Mouse (Mus musculus) monocyte, adult 2 months (primary cell): ENCODE measurements around the gene Tcp11.

Source experiments
- DNase-seq, 2 experiments: peaks; one replicate each; pipeline ENCODE4 v3.0.0; 2022; ENCODE audit warnings: low spot score in 2 of 2, low read depth in 1 of 2

Gene Tcp11

GRCm38 (mm10) chr17:28041298-28041697 is 39.1 kb downstream of the Tcp11 start:
- no peak for DNase-seq

- no peak for DNase-seq
Observed at GRCm38 (mm10) chr17:28040620-28041019, 39.8 kb downstream of the Tcp11 start.

- no peak for DNase-seq
Observed at GRCm38 (mm10) chr17:28036813-28037756, 43.4 kb downstream of the Tcp11 start.

- no peak for DNase-seq
Observed at GRCm38 (mm10) chr17:28034986-28035385, 45.5 kb downstream of the Tcp11 start.

- DNase-seq, result no peak
Observed at GRCm38 (mm10) chr17:28033046-28033580, 47.3 kb downstream of the Tcp11 start.

- DNase-seq, result no peak
Observed at GRCm38 (mm10) chr17:28032219-28032618, 48.2 kb downstream of the Tcp11 start.

- no peak for DNase-seq
Observed at GRCm38 (mm10) chr17:28031281-28031941, 49.0 kb downstream of the Tcp11 start.

GRCm38 (mm10) chr17:28030446-28030845 is 50.0 kb downstream of the Tcp11 start:
- no peak for DNase-seq

GRCm38 (mm10) chr17:28029308-28029707 is 51.1 kb downstream of the Tcp11 start:
- DNase-seq, result no peak

GRCm38 (mm10) chr17:28028236-28028635 is 52.2 kb downstream of the Tcp11 start:
- no peak for DNase-seq

GRCm38 (mm10) chr17:28027197-28027596 is 53.2 kb downstream of the Tcp11 start:
- no peak for DNase-seq

- no peak for DNase-seq
Observed at GRCm38 (mm10) chr17:28026111-28026872, 54.1 kb downstream of the Tcp11 start.

GRCm38 (mm10) chr17:28025541-28025961 is 54.9 kb downstream of the Tcp11 start:
- no peak for DNase-seq

GRCm38 (mm10) chr17:28022854-28023655 is 57.4 kb downstream of the Tcp11 start:
- DNase-seq, result no peak

- no peak for DNase-seq
Observed at GRCm38 (mm10) chr17:28021911-28022310, 58.5 kb downstream of the Tcp11 start.

GRCm38 (mm10) chr17:28019785-28020696 is 60.4 kb downstream of the Tcp11 start:
- DNase-seq, result no peak

- no peak for DNase-seq
Observed at GRCm38 (mm10) chr17:28018776-28019175, 61.7 kb downstream of the Tcp11 start.

GRCm38 (mm10) chr17:28018344-28018743 is 62.1 kb downstream of the Tcp11 start:
- DNase-seq, result no peak
